Mouse (Mus musculus) frontal cortex, postnatal 36 days (tissue): ENCODE results near the gene Dhdh.
A peak's percentile ranks its signal among the peaks of the same experiment; 100 is the strongest.
"Not testable (repeated sequence)": the region's sequence is repeated elsewhere in the genome, so short reads cannot be mapped to it uniquely, and the experiment has no call there.

Experiments
- DNase-seq, 2 experiments: peaks; one replicate each; pipeline ENCODE4 v3.0.0; 2022; ENCODE audit warnings: low spot score in 2 of 2

Dhdh gene

GRCm38 (mm10) chr7:45475291-45475969 lies 13.2 kb downstream of the Dhdh start:
- no peak for DNase-seq

- peak in 1 of 2 experiments; percentile 86 for DNase-seq
Observed at GRCm38 (mm10) chr7:45470869-45471268, 17.7 kb downstream of the Dhdh start.

- no peak for DNase-seq
Observed at GRCm38 (mm10) chr7:45467090-45467670, 21.4 kb downstream of the Dhdh start.

GRCm38 (mm10) chr7:45466283-45467089 lies 22.1 kb downstream of the Dhdh start, which contains the start of gene Bax:
Gene Bax, minus strand, starts transcription at chr7:45466898.
- DNase-seq, result peak; percentile 93 to 97

- DNase-seq, result peak in 1 of 2 experiments; percentile 14
Observed at GRCm38 (mm10) chr7:45465549-45465948, 23.1 kb downstream of the Dhdh start.

- DNase-seq, result no peak
Observed at GRCm38 (mm10) chr7:45465112-45465511, 23.5 kb downstream of the Dhdh start.

- no peak for DNase-seq
Observed at GRCm38 (mm10) chr7:45463987-45464778, 24.4 kb downstream of the Dhdh start.

- DNase-seq, result not testable (repeated sequence)
Observed at GRCm38 (mm10) chr7:45462868-45463267, 25.7 kb downstream of the Dhdh start.

GRCm38 (mm10) chr7:45462325-45462724 lies 26.3 kb downstream of the Dhdh start:
- DNase-seq, result no peak

- DNase-seq, result no peak
Observed at GRCm38 (mm10) chr7:45461781-45462180, 26.8 kb downstream of the Dhdh start.

- no peak for DNase-seq
Observed at GRCm38 (mm10) chr7:45461326-45461725, 27.3 kb downstream of the Dhdh start.

- peak in 1 of 2 experiments; percentile 24 for DNase-seq
Observed at GRCm38 (mm10) chr7:45460860-45461314, 27.7 kb downstream of the Dhdh start.

- DNase-seq, result peak in 1 of 2 experiments; percentile 23
Observed at GRCm38 (mm10) chr7:45460377-45460776, 28.2 kb downstream of the Dhdh start.

GRCm38 (mm10) chr7:45459564-45460140 lies 29.0 kb downstream of the Dhdh start, which contains the start of gene Ftl1:
Gene Ftl1, minus strand, starts transcription at chr7:45459884.
- peak; percentile 93 to 96 for DNase-seq

GRCm38 (mm10) chr7:45458748-45459563 lies 29.6 kb downstream of the Dhdh start:
- peak; percentile 65 for DNase-seq

- DNase-seq, result no peak
Observed at GRCm38 (mm10) chr7:45457204-45458060, 31.2 kb downstream of the Dhdh start.

GRCm38 (mm10) chr7:45456721-45457203 lies 31.8 kb downstream of the Dhdh start:
- DNase-seq, result no peak

GRCm38 (mm10) chr7:45455932-45456696 lies 32.5 kb downstream of the Dhdh start:
- no peak for DNase-seq
